ENCODE assay signal across 8 mouse cellular contexts in genomic region chr9:70140871-70141796, GRCm38 (mm10). TPM values are rescaled to one million over a fixed set of nuclear protein-coding genes. Genes with fewer than 3 reads are reported as not detected.
DNase-seq lines count a peak whose midpoint lies in the region; ATAC-seq and TF ChIP-seq lines count a peak whose summit lies in the region.

No protein-coding gene starts in this region.

- no peak overlapping the region for H3K9ac ChIP-seq in CH12.LX (ENCODE audit: insufficient read depth, low read depth)
- H3K9ac ChIP-seq in forebrain, embryonic 14.5 days (ENCODE audit: low read length) = peak overlapping the region; percentile 70
- H3K9ac ChIP-seq in liver, embryonic 14.5 days (replicated peaks) = no peak overlapping the region

- no peak for DNase-seq in CH12.LX (ENCODE audit: extremely low read depth)
- DNase-seq in c-Kit-positive CD71-negative TER-119-negative erythroid progenitor cells, embryonic 14.5 days (ENCODE audit: low read depth) = peak; percentile 7
- DNase-seq in forebrain, embryonic 14.5 days (ENCODE audit: low spot score) = peak; percentile 82
- DNase-seq in heart, postnatal 14 days = peak; percentile 78 to 85
- DNase-seq in layer of hippocampus, adult 11-12 months (ENCODE audit: low spot score) = peak; percentile 86
- no peak for DNase-seq in liver, embryonic 14.5 days (ENCODE audit: low read depth in 3 of 3, low spot score in 3 of 3)
- DNase-seq in thymus, postnatal 36 days = peak; percentile 31 to 49

- no peak for TF ChIP-seq EP300 in CH12.LX (IDR thresholded peaks at IDR 0.05; ENCODE audit: low read length)
- no peak for TF ChIP-seq EP300 in liver, embryonic 14.5 days (IDR thresholded peaks at IDR 0.05; ENCODE audit: low read depth)

- peaks cover 48% of the 10 kb centered on the region for H3K27me3 ChIP-seq in CH12.LX (replicated peaks)
- no peaks in the 10 kb centered on the region for H3K27me3 ChIP-seq in forebrain, embryonic 14.5 days (replicated peaks; ENCODE audit: control insufficient read depth, insufficient read depth, low read length)
- peaks cover 15% of the 10 kb centered on the region for H3K27me3 ChIP-seq in liver, embryonic 14.5 days (ENCODE audit: control insufficient read depth, insufficient read depth, low read length)

- no peaks in the 10 kb centered on the region for H3K9me3 ChIP-seq in CH12.LX (replicated peaks; ENCODE audit: low read length)
- H3K9me3 ChIP-seq in forebrain, embryonic 14.5 days (replicated peaks; ENCODE audit: control insufficient read depth, low read length) = no peaks in the 10 kb centered on the region
- no peaks in the 10 kb centered on the region for H3K9me3 ChIP-seq in liver, embryonic 14.5 days (ENCODE audit: control insufficient read depth, low read length)

- H3K36me3 ChIP-seq in CH12.LX (replicated peaks in 1 of 2; ENCODE audit: control insufficient read depth in 1 of 2, insufficient read depth in 1 of 2, low read length in 1 of 2) = no peaks in the 10 kb centered on the region
- no peaks in the 10 kb centered on the region for H3K36me3 ChIP-seq in forebrain, embryonic 14.5 days (ENCODE audit: control insufficient read depth, insufficient read depth, low read length)
- no peaks in the 10 kb centered on the region for H3K36me3 ChIP-seq in liver, embryonic 14.5 days (replicated peaks; ENCODE audit: control insufficient read depth, insufficient read depth, low read depth)

- peak overlapping the region; percentile 61 for H3K4me2 ChIP-seq in CH12.LX (ENCODE audit: insufficient read depth, low read depth, poor library complexity, severe bottlenecking)
- H3K4me2 ChIP-seq in forebrain, embryonic 14.5 days (ENCODE audit: low read length) = peak overlapping the region; percentile 90
- H3K4me2 ChIP-seq in liver, embryonic 14.5 days (ENCODE audit: low read depth) = peak overlapping the region; percentile 58

- TF ChIP-seq CTCF in CH12.LX (conservative IDR thresholded peaks at IDR 0.05 in 1 of 2, IDR thresholded peaks at IDR 0.05 in 1 of 2; ENCODE audit: low read depth in 2 of 2, low read length in 2 of 2) = no peak
- TF ChIP-seq CTCF in liver, embryonic 14.5 days (IDR thresholded peaks at IDR 0.05; ENCODE audit: low read depth) = no peak
- TF ChIP-seq CTCF in olfactory bulb, adult 2 months (IDR thresholded peaks at IDR 0.05; ENCODE audit: insufficient read depth, low read depth, low read length) = no peak

- intact Hi-C loops in heart, postnatal 14 days (cut with DNase I) = loop anchor here (5.0 kb wide), 1 partner anchor 66 kb away; the partner anchor contains the start of gene Myo1e

- H3K79me2 ChIP-seq in CH12.LX (replicated peaks; ENCODE audit: control insufficient read depth, extremely low read depth, insufficient read depth, poor library complexity, severe bottlenecking) = no peaks in the 10 kb centered on the region

- no peak for TF ChIP-seq RAD21 in CH12.LX (IDR thresholded peaks at IDR 0.05; ENCODE audit: low read depth, low read length)

- in situ Hi-C loops in CH12.LX (cut with MboI; ENCODE audit: low pct_ligation_motif_present, low pct_unique_long_range_greater_than_20kb, low sequenced_read_pairs) = no loop called here

- no peak for TF ChIP-seq POLR2A in CH12.LX (IDR thresholded peaks at IDR 0.05; ENCODE audit: low read depth, low read length)
- TF ChIP-seq POLR2A in olfactory bulb, adult 2 months (IDR thresholded peaks at IDR 0.05; ENCODE audit: insufficient read depth, low read depth, low read length) = peak; percentile 72

- H3K4me3 ChIP-seq in CH12.LX (replicated peaks in 1 of 3; ENCODE audit: low read depth in 2 of 3, low read length in 2 of 3, poor library complexity in 1 of 3) = peak overlapping the region in 2 of 3 experiments; percentile 41 to 43
- H3K4me3 ChIP-seq in forebrain, embryonic 14.5 days (ENCODE audit: low read depth, low read length) = peak overlapping the region; percentile 60
- peak overlapping the region; percentile 40 to 41 for H3K4me3 ChIP-seq in liver, embryonic 14.5 days (ENCODE audit: insufficient read depth in 1 of 2, low read depth in 2 of 2, low read length in 2 of 2)
- H3K4me3 ChIP-seq in olfactory bulb, adult 2 months (ENCODE audit: insufficient read depth, low read depth, low read length) = peak overlapping the region; percentile 72

- dilution Hi-C loops in CH12.LX (cut with MboI; ENCODE audit: extremely low pct_ligation_motif_present, extremely low pct_unique_long_range_greater_than_20kb, low sequenced_read_pairs) = no loop called here

- peak; percentile 93 for ATAC-seq in forebrain, embryonic 14.5 days
- no peak for ATAC-seq in liver, embryonic 14.5 days (ENCODE audit: insufficient read depth)

- H3K27ac ChIP-seq in CH12.LX (ENCODE audit: insufficient read depth, low read depth) = no peak overlapping the region
- no peak overlapping the region for H3K27ac ChIP-seq in forebrain, embryonic 14.5 days (ENCODE audit: low read depth, low read length)
- H3K27ac ChIP-seq in liver, embryonic 14.5 days = no peak overlapping the region
- peak overlapping the region; percentile 90 for H3K27ac ChIP-seq in olfactory bulb, adult 2 months (ENCODE audit: insufficient read depth, low read depth, low read length)

- under 1% methylated on average over 85 of the region's 87 CpGs for WGBS in forebrain, embryonic 14.5 days
- under 1% methylated on average over 82 of the region's 87 CpGs for WGBS in liver, embryonic 14.5 days (ENCODE audit: insufficient replicate concordance)
- under 1% methylated on average over 87 of the region's 87 CpGs for WGBS in olfactory bulb, adult 2 months

- H3K4me1 ChIP-seq in CH12.LX (ENCODE audit: control insufficient read depth in 1 of 2, insufficient read depth in 2 of 2) = peaks cover 10 to 15% of the 10 kb centered on the region in 2 experiments
- peaks cover 4% of the 10 kb centered on the region; the same call in 1 of the 2 replicates for H3K4me1 ChIP-seq in forebrain, embryonic 14.5 days (ENCODE audit: control insufficient read depth, insufficient read depth, low read length)
- peaks cover 0 to 2% of the 10 kb centered on the region in 2 experiments; a peak in 1 of 4 replicates for H3K4me1 ChIP-seq in liver, embryonic 14.5 days (replicated peaks; ENCODE audit: control insufficient read depth in 2 of 2, insufficient read depth in 2 of 2, low read length in 1 of 2)
- peaks cover 20% of the 10 kb centered on the region for H3K4me1 ChIP-seq in olfactory bulb, adult 2 months (ENCODE audit: control insufficient read depth, insufficient read depth, low read length)

TF ChIP-seq in CH12.LX, 34 proteins besides CTCF, POLR2A, EP300 and RAD21:
- TF ChIP-seq TBP (conservative IDR thresholded peaks at IDR 0.05; ENCODE audit: low read depth, low read length) = no peak
- TF ChIP-seq MEF2A (IDR thresholded peaks at IDR 0.05; ENCODE audit: borderline replicate concordance, low read depth, low read length) = peak; percentile 18; the same call in 1 of the 2 replicates
- no peak for TF ChIP-seq PAX5 (IDR thresholded peaks at IDR 0.05; ENCODE audit: low read length)
- no peak for TF ChIP-seq NRF1 (IDR thresholded peaks at IDR 0.05; ENCODE audit: low read depth, low read length)
- TF ChIP-seq POLR2AphosphoS2 (IDR thresholded peaks at IDR 0.05; ENCODE audit: low read depth, low read length) = no peak
- no peak for TF ChIP-seq CHD2 (IDR thresholded peaks at IDR 0.05; ENCODE audit: low read length)
- TF ChIP-seq ZC3H11A (IDR thresholded peaks at IDR 0.05; ENCODE audit: low read depth, low read length) = no peak
- no peak for TF ChIP-seq BHLHE40 (IDR thresholded peaks at IDR 0.05; ENCODE audit: low read depth, low read length)
- TF ChIP-seq JUND (conservative IDR thresholded peaks at IDR 0.05; ENCODE audit: low read depth, low read length) = no peak
- no peak for TF ChIP-seq ZKSCAN1 (IDR thresholded peaks at IDR 0.05; ENCODE audit: borderline replicate concordance, low read depth, low read length)
- no peak for TF ChIP-seq RCOR1 (conservative IDR thresholded peaks at IDR 0.05; ENCODE audit: low read depth, low read length)
- no peak for TF ChIP-seq GABPA (IDR thresholded peaks at IDR 0.05; ENCODE audit: insufficient replicate concordance, low read depth, low read length)
- 0 out of 2 replicates have a peak, but pooled peaks have one; percentile 32 for TF ChIP-seq ELF1 (IDR thresholded peaks at IDR 0.05; ENCODE audit: low read depth, low read length)
- no peak for TF ChIP-seq SMC3 (IDR thresholded peaks at IDR 0.05; ENCODE audit: low read depth, low read length)
- TF ChIP-seq UBTF (IDR thresholded peaks at IDR 0.05; ENCODE audit: low read depth, low read length) = 0 out of 2 replicates have a peak, but pooled peaks have one; percentile 31
- no peak for TF ChIP-seq ZNF384 (IDR thresholded peaks at IDR 0.05; ENCODE audit: low read depth, low read length)
- no peak for TF ChIP-seq KAT2A (IDR thresholded peaks at IDR 0.05; ENCODE audit: insufficient replicate concordance, low read length)
- 0 out of 2 replicates have a peak, but pooled peaks have one; percentile 25 for TF ChIP-seq MXI1 (IDR thresholded peaks at IDR 0.05; ENCODE audit: low read depth, low read length)
- no peak for TF ChIP-seq ZMIZ1 (IDR thresholded peaks at IDR 0.05; ENCODE audit: low read depth, low read length)

RNA-seq across cellular contexts. Expression of gene Fam81a, which starts 1.2 kb away (rescaled TPM):
- total RNA-seq in CH12.LX (2012; rRNA removed) = 0.04 and 0.13 TPM in 2 replicates
- total RNA-seq in CH12.LX (2014; rRNA removed) = 0.09 TPM in 1 of 2 replicates, not detected in the other
- not detected in 2 replicates for polyA plus RNA-seq in CH12.LX (2012; ENCODE audit: insufficient read length, low read depth)
- 5.6 and 8.4 TPM in 2 replicates for polyA plus RNA-seq in forebrain, embryonic 14.5 days (2014; fragmentation: Nextera tagmentation; extraction: Ambion mirVana)
- 10 to 100 TPM; 23.9 to 30.0 TPM for total RNA-seq in heart, postnatal 14 days (2021)
- 0.23 and 0.36 TPM in 2 replicates for polyA plus RNA-seq in liver, embryonic 14.5 days (2012; rRNA removed)
- 0.40 and 0.47 TPM in 2 replicates for polyA plus RNA-seq in liver, embryonic 14.5 days (2014; fragmentation: Nextera tagmentation; extraction: Ambion mirVana)
- 137 TPM in 1 of 2 replicates, not detected in the other for polyA plus RNA-seq in olfactory bulb, adult 2 months (2012; ENCODE audit: insufficient read depth, insufficient read length, low replicate concordance, missing spikeins)

Comparison
In these comparisons a context has a peak if more than half of its experiments do, and no peak if none do; other contexts are left out.
1. DNase-seq: peak in c-Kit-positive CD71-negative TER-119-negative erythroid progenitor cells, embryonic 14.5 days (single experiment), forebrain, embryonic 14.5 days (single experiment), heart, postnatal 14 days (2 of 2), layer of hippocampus, adult 11-12 months (single experiment) and thymus, postnatal 36 days (2 of 2); none in CH12.LX (single experiment) and liver, embryonic 14.5 days (0 of 3).
2. Peak in every context shown above with its lines, with median percentiles within 50 percentile points of each other: H3K4me2 ChIP-seq and H3K4me3 ChIP-seq.